Mouse (Mus musculus) thymus, postnatal 36 days (tissue): Measurements from ENCODE around the gene Srek1.

Experiments
- DNase-seq, 2 experiments: peaks; one replicate each; pipeline ENCODE4 v3.0.0; 2022; ENCODE audit warnings: mixed read lengths in 2 of 2

The Srek1 gene

DNA sequence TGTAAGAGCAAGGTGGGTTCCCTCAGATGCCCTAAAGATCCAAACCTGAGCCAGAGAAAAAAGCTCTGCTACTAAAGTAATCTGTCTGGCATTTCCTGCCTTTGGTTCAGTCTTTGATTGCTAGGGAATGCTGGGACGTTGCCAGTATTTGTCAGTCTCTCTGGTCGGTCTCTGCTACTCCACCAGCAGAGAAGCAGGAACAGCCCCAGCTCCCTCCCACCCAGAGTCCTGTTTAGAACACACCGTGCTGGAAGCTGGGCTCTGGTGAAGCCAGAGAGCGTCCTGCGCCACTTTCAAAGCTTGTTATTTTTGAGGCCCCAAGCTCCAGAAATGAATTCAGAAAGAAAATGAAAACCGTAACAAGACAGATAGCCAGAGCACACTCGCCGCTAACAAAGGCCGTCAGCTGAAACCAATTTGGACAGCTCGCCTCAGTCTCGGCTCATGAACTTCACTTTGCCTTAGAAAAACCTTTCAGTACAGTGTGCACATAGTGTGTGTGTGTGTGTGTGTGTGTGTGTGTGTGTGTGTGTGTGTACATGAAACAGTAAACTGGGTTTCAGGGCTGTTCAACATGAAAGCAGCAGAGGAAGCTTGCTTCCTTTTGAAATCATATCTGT is 62.9 kb downstream of the Srek1 start:
- no peak for DNase-seq

DNA sequence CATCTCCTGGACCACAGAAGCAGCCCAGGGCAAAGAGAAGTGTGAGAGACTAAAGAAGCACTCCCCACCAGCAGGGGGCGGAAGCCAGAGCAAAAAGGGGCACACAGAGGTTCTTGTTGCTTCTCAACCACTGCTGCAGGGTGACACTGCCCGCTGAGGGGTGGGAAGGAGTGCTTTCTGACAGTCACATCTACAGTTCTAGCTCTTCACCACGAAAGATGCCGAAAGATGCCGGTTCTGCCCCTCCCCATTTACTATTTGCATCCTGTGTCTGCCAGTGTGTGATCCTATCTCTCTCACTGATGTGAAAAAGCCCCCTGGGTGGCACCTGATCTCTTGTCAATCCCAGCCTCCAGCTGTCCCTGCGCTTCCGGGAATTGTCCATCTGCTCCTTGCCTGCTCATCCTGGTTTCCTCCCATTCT is 64.0 kb downstream of the Srek1 start:
- peak; percentile 39 to 57 for DNase-seq

DNA sequence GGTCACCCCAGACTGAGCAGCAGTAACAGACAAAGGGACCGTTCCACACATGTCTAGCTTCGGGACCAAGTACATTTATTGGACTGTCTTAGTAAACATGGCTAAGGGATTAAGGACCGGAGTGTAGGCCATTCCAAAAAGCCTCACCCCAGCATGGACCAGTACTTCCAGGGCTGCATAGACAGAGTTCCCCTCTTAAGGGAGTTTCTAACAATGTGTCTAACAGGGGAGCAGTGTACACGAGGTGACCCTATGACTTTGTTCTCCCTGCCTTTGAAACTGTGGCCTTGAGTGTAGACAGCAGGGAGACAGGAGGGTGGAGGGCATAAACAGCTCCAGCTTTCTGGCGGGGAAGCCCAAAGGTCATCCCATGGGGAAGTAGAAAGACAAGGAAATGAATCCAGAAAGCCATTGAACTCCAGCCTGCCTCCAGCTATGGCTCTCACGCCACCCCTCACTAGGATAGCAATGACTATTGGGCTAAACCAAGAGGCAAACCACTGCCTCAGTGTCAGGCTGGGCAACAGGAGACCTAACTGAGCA is 68.9 kb downstream of the Srek1 start:
- DNase-seq, result no peak

DNA sequence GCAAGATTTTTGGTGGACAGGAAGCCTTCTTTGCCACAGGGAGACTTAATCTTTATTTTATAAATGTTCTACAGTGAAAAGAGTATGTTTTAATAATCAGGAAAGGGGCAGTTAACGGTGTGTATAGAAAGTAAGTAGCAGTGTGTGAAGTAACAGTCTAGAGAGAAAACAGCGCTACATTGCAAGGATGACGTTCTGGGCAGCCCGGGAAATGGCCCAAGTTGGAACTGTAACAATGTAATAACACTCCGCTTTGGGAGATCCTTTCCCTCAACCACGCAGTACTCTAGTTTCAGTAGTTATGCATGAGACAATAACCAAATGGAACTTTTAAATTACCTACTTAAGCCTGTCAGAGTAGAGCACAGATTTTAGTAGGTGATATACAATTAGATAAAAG is 70.6 kb downstream of the Srek1 start:
- no peak for DNase-seq

DNA sequence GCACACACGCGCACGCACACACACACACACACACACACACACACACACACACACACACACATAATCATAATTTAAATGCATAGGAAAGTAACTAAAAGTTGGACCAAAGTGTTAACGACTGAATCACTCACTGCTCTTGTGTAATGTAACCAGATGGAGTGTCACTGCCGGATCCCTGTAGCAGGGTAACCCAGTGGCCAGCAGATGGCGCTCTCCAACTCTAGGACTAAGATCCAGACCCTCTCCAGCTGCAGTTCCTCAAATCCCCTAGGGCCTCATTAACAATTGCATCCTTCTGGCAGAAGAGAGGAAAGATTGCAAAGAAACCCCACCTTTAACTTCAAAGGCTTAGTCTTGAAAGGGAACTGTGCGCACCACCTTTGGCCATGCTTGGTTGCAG is 71.0 kb downstream of the Srek1 start:
- peak; percentile 55 to 59 for DNase-seq

DNA sequence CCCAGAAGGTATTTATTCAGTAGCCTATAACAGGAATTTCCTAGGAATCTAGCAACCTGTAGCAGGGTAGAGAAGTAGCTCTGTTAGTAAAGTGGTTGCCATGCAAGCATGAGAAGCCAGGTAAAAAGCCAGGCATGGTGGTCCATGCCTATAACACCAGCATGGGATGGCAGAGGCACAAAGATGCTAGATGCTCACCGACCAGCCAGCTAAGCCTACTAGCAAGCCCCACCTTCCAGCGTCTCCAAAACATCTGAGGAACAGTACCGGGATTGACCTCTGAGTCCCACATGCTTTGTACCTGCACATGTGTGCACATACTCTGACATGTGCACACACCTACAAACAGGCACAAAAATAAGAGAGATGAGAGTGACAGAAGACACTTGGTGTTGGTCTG is 72.1 kb downstream of the Srek1 start:
- DNase-seq, result no peak

DNA sequence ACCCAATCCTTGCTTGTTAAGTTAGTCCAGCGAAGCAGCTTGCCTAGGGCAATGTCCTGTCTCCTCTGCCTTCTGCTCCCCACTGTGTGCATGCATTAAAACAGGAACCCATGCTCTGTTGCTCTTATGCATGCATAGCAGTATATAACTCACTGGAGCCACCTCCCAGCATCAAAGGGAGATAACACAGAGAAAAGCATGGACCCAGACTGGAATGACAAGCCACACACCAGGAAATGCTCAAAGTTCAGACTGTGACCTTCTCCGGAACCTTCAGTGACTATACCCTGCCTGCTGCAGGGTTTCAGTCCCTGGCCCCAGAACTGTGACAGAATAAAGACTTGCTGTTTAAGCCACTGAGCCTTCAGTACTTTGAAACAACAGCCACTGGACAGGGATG is 73.7 kb downstream of the Srek1 start:
- no peak for DNase-seq

DNA sequence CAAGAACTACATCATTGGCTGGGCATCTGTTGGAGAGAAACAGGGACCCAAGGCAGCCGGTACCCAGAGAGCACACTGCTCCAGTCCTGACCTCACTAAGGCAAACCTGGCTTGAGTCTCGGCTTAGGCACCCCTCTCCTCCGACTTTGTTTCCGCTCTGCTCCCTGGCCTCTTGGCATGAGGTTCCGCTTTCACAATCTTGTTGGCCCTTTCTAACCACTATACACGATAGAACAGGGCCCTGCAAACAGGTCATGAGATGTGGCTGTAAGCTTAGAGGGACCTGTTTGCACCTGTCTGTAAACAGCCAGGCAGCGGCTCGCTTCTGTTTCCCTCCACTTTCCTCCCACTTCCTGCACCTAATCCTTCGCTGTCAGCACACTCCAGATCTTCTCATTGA is 76.4 kb downstream of the Srek1 start:
- no peak for DNase-seq

DNA sequence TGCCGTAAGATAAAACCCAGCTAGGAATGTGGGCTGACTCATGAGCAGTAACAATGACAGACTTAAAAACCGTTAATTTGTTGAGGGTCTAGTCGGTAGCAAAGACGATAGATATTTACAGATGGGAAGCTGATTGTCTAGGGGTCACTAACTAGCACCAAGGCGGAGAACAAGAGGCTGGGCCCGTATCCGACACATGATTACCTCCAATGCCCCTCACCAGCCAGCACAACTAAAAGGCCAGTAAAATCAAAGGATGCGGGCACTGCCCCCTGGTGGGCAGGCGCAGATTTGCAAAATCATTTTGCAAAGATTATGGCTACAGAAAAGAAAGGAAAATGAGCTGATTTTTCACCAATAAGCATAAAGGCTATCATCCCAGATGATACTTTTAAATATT is 78.2 kb downstream of the Srek1 start:
- peak; percentile 16 to 32 for DNase-seq

DNA sequence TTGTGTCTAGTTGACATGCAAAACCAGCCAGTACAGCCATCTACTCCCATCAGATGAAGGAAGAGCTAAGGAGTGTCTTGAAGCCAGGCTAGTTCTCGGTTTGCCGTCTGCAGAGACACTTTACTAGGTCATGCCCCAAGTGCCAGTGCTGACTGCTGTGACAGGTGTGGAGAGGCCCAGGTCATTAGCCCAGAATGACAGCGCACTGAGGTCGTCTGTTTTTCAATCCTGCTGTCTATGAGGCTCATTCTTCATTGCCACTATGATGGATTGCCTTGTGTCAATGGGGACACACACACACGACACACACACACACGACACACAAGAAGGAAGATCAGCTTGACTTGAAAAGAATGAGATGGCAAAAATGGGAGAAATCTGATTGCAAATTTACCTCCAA is 79.0 kb downstream of the Srek1 start:
- no peak for DNase-seq
